Mouse (Mus musculus): ENCODE results near the gene Tbc1d12. TPM values are rescaled to one million over a fixed set of nuclear protein-coding genes. Genes with fewer than 3 reads are reported as not detected.
"Not testable (repeated sequence)": the region's sequence is repeated elsewhere in the genome, so short reads cannot be mapped to it uniquely, and the experiment has no call there.

Tbc1d12 gene
- total and polyA plus RNA-seq, 3 experiments = 1.7 to 3.2 (median 1.9) TPM

- H3K9ac ChIP-seq (ENCODE audit: insufficient read depth, low read depth) = no peak overlapping the region
- no peaks in the 10 kb centered on the region for H3K27me3 ChIP-seq (replicated peaks)
- no peak overlapping the region for H3K4me3 ChIP-seq (replicated peaks in 1 of 3; ENCODE audit: low read depth in 2 of 3, low read length in 2 of 3, poor library complexity in 1 of 3)
- H3K4me2 ChIP-seq (ENCODE audit: insufficient read depth, low read depth, poor library complexity, severe bottlenecking) = no peak overlapping the region
- H3K9me3 ChIP-seq (replicated peaks; ENCODE audit: low read length) = no peaks in the 10 kb centered on the region
- H3K27ac ChIP-seq (ENCODE audit: insufficient read depth, low read depth) = no peak overlapping the region
- peak in 1 of 2 experiments; percentile 13; a peak in 1 of 4 replicates for TF ChIP-seq CTCF (conservative IDR thresholded peaks at IDR 0.05 in 1 of 2, IDR thresholded peaks at IDR 0.05 in 1 of 2; ENCODE audit: low read depth in 2 of 2, low read length in 2 of 2)
- no peak for TF ChIP-seq USF2 (conservative IDR thresholded peaks at IDR 0.05; ENCODE audit: low read depth, low read length)
- dilution Hi-C loops (cut with MboI; ENCODE audit: extremely low pct_ligation_motif_present, extremely low pct_unique_long_range_greater_than_20kb, low sequenced_read_pairs) (no loop called here), in situ Hi-C loops (cut with MboI; ENCODE audit: low pct_ligation_motif_present, low pct_unique_long_range_greater_than_20kb, low sequenced_read_pairs) (no loop called here)
- DNase-seq (ENCODE audit: extremely low read depth) = peak; percentile 11
- peaks cover 3 to 20% of the 10 kb centered on the region in 2 experiments; a peak in 3 of 4 replicates for H3K4me1 ChIP-seq (ENCODE audit: control insufficient read depth in 1 of 2, insufficient read depth in 2 of 2)
- H3K79me2 ChIP-seq (replicated peaks; ENCODE audit: control insufficient read depth, extremely low read depth, insufficient read depth, poor library complexity, severe bottlenecking) = no peaks in the 10 kb centered on the region
- H3K36me3 ChIP-seq (replicated peaks in 1 of 2; ENCODE audit: control insufficient read depth in 1 of 2, insufficient read depth in 1 of 2, low read length in 1 of 2) = no peaks in the 10 kb centered on the region
Measured at GRCm38 (mm10) chr19:38858224-38858623, 21.8 kb downstream of the Tbc1d12 start.

GRCm38 (mm10) chr19:38862523-38862922, 26.1 kb downstream of the Tbc1d12 start:
- in situ Hi-C loops (cut with MboI; ENCODE audit: low pct_ligation_motif_present, low pct_unique_long_range_greater_than_20kb, low sequenced_read_pairs) = no loop called here
- no peaks in the 10 kb centered on the region for H3K79me2 ChIP-seq (replicated peaks; ENCODE audit: control insufficient read depth, extremely low read depth, insufficient read depth, poor library complexity, severe bottlenecking)
- H3K36me3 ChIP-seq (replicated peaks in 1 of 2; ENCODE audit: control insufficient read depth in 1 of 2, insufficient read depth in 1 of 2, low read length in 1 of 2) = no peaks in the 10 kb centered on the region
- no peak overlapping the region for H3K27ac ChIP-seq (ENCODE audit: insufficient read depth, low read depth)
- H3K9ac ChIP-seq (ENCODE audit: insufficient read depth, low read depth) = no peak overlapping the region
- DNase-seq (ENCODE audit: extremely low read depth) = no peak
- H3K4me3 ChIP-seq (replicated peaks in 1 of 3; ENCODE audit: low read depth in 2 of 3, low read length in 2 of 3, poor library complexity in 1 of 3) = no peak overlapping the region
- TF ChIP-seq SMC3 (IDR thresholded peaks at IDR 0.05; ENCODE audit: low read depth, low read length) (no peak), NELFE (IDR thresholded peaks at IDR 0.05; ENCODE audit: low read depth, low read length) (no peak)
- H3K4me1 ChIP-seq (ENCODE audit: control insufficient read depth in 1 of 2, insufficient read depth in 2 of 2) = peaks cover 3 to 20% of the 10 kb centered on the region in 2 experiments; a peak in 3 of 4 replicates
- H3K27me3 ChIP-seq (replicated peaks) = no peaks in the 10 kb centered on the region
- dilution Hi-C loops (cut with MboI; ENCODE audit: extremely low pct_ligation_motif_present, extremely low pct_unique_long_range_greater_than_20kb, low sequenced_read_pairs) = no loop called here
- H3K9me3 ChIP-seq (replicated peaks; ENCODE audit: low read length) = no peaks in the 10 kb centered on the region
- H3K4me2 ChIP-seq (ENCODE audit: insufficient read depth, low read depth, poor library complexity, severe bottlenecking) = no peak overlapping the region

- dilution Hi-C loops (cut with MboI; ENCODE audit: extremely low pct_ligation_motif_present, extremely low pct_unique_long_range_greater_than_20kb, low sequenced_read_pairs) = not testable (repeated sequence)
Measured at GRCm38 (mm10) chr19:38874825-38875224, 38.4 kb downstream of the Tbc1d12 start.

GRCm38 (mm10) chr19:38880300-38880699, 43.9 kb downstream of the Tbc1d12 start:
- no peaks in the 10 kb centered on the region for H3K4me1 ChIP-seq (ENCODE audit: control insufficient read depth in 1 of 2, insufficient read depth in 2 of 2)
- peaks cover 0 to 8% of the 10 kb centered on the region in 2 experiments for H3K36me3 ChIP-seq (replicated peaks in 1 of 2; ENCODE audit: control insufficient read depth in 1 of 2, insufficient read depth in 1 of 2, low read length in 1 of 2)
- H3K4me2 ChIP-seq (ENCODE audit: insufficient read depth, low read depth, poor library complexity, severe bottlenecking) = no peak overlapping the region
- no peak overlapping the region for H3K9ac ChIP-seq (ENCODE audit: insufficient read depth, low read depth)
- dilution Hi-C loops (cut with MboI; ENCODE audit: extremely low pct_ligation_motif_present, extremely low pct_unique_long_range_greater_than_20kb, low sequenced_read_pairs) = no loop called here
- H3K9me3 ChIP-seq (replicated peaks; ENCODE audit: low read length) = no peaks in the 10 kb centered on the region
- no peak overlapping the region for H3K27ac ChIP-seq (ENCODE audit: insufficient read depth, low read depth)
- H3K4me3 ChIP-seq (replicated peaks in 1 of 3; ENCODE audit: low read depth in 2 of 3, low read length in 2 of 3, poor library complexity in 1 of 3) = no peak overlapping the region
- no peak for DNase-seq (ENCODE audit: extremely low read depth)
- no peaks in the 10 kb centered on the region for H3K27me3 ChIP-seq (replicated peaks)
- TF ChIP-seq CTCF (conservative IDR thresholded peaks at IDR 0.05 in 1 of 2, IDR thresholded peaks at IDR 0.05 in 1 of 2; ENCODE audit: low read depth in 2 of 2, low read length in 2 of 2) = peak in 1 of 2 experiments; percentile 35; a peak in 2 of 4 replicates
- no peak for TF ChIP-seq HCFC1 (IDR thresholded peaks at IDR 0.05; ENCODE audit: low read depth, low read length)
- TF ChIP-seq BHLHE40 (IDR thresholded peaks at IDR 0.05; ENCODE audit: low read depth, low read length) = no peak
- H3K79me2 ChIP-seq (replicated peaks; ENCODE audit: control insufficient read depth, extremely low read depth, insufficient read depth, poor library complexity, severe bottlenecking) = no peaks in the 10 kb centered on the region
- in situ Hi-C loops (cut with MboI; ENCODE audit: low pct_ligation_motif_present, low pct_unique_long_range_greater_than_20kb, low sequenced_read_pairs) = no loop called here

More at GRCm38 (mm10) chr19:38874825-38875224, 38.4 kb downstream of the Tbc1d12 start:
- H3K4me2 ChIP-seq (ENCODE audit: insufficient read depth, low read depth, poor library complexity, severe bottlenecking); H3K79me2 ChIP-seq (replicated peaks; ENCODE audit: control insufficient read depth, extremely low read depth, insufficient read depth, poor library complexity, severe bottlenecking); DNase-seq (ENCODE audit: extremely low read depth); H3K27ac ChIP-seq (ENCODE audit: insufficient read depth, low read depth); H3K4me1 ChIP-seq (ENCODE audit: control insufficient read depth in 1 of 2, insufficient read depth in 2 of 2); H3K9ac ChIP-seq (ENCODE audit: insufficient read depth, low read depth); in situ Hi-C loops (cut with MboI; ENCODE audit: low pct_ligation_motif_present, low pct_unique_long_range_greater_than_20kb, low sequenced_read_pairs); H3K9me3 ChIP-seq (replicated peaks; ENCODE audit: low read length); H3K4me3 ChIP-seq (replicated peaks in 1 of 3; ENCODE audit: low read depth in 2 of 3, low read length in 2 of 3, poor library complexity in 1 of 3); H3K36me3 ChIP-seq (replicated peaks in 1 of 2; ENCODE audit: control insufficient read depth in 1 of 2, insufficient read depth in 1 of 2, low read length in 1 of 2); H3K27me3 ChIP-seq (replicated peaks): not testable (repeated sequence)
